Mouse (Mus musculus): Measurements from ENCODE around the gene Olfr1378. TPM values are rescaled to one million over a fixed set of nuclear protein-coding genes. Genes with fewer than 3 reads are reported as not detected.

Olfr1378 gene
- polyA plus RNA-seq, 1 experiment from 2014 or later: not detected

- Histone ChIP-seq H3K4me2 (no peak overlapping the region), H3K36me3 (no peaks in the 10 kb centered on the region), H3K27me3 (no peaks in the 10 kb centered on the region), H3K27ac (replicated peaks) (no peak overlapping the region), H3K9ac (no peak overlapping the region), H3K9me3 (no peaks in the 10 kb centered on the region), H3K4me3 (no peak overlapping the region), H3K4me1 (replicated peaks) (no peaks in the 10 kb centered on the region)
- no peak for ATAC-seq (ENCODE audit: low read depth)
- 69% methylated on average over 4 of the region's 4 CpGs for WGBS
Measured at GRCm38 (mm10) chr11:50977216-50977615, 10.9 kb downstream of the Olfr1378 start.

GRCm38 (mm10) chr11:50981667-50982066 lies 15.3 kb downstream of the Olfr1378 start, which contains the start of gene Olfr1377:
Gene Olfr1377, plus strand, starts transcription at chr11:50981967.
- H3K9me3 ChIP-seq: no peaks in the 10 kb centered on the region
- no peak within 1 kb of the TSS for H3K27ac ChIP-seq (replicated peaks)
- WGBS: 69% methylated on average over 5 of the region's 5 CpGs
- H3K36me3 ChIP-seq: no peaks in the 10 kb centered on the region
- no peak for ATAC-seq (ENCODE audit: low read depth)
- no peak within 1 kb of the TSS for H3K4me3 ChIP-seq
- H3K4me2 ChIP-seq: no peak within 1 kb of the TSS
- no peaks in the 10 kb centered on the region for H3K27me3 ChIP-seq
- no peaks in the 10 kb centered on the region for H3K4me1 ChIP-seq (replicated peaks)
- H3K9ac ChIP-seq: no peak within 1 kb of the TSS

- ATAC-seq (ENCODE audit: low read depth): no peak
- Histone ChIP-seq H3K27ac (replicated peaks) (no peak within 1 kb of the TSS), H3K4me3 (no peak within 1 kb of the TSS), H3K27me3 (no peaks in the 10 kb centered on the region), H3K36me3 (no peaks in the 10 kb centered on the region), H3K9me3 (no peaks in the 10 kb centered on the region), H3K4me2 (no peak within 1 kb of the TSS), H3K9ac (no peak within 1 kb of the TSS), H3K4me1 (replicated peaks) (no peaks in the 10 kb centered on the region)
- 86% methylated on average over 5 of the region's 5 CpGs for WGBS
Measured at GRCm38 (mm10) chr11:51003296-51003695, 37.0 kb downstream of the Olfr1378 start, which contains the start of gene Olfr51. Gene Olfr51, plus strand, starts transcription at chr11:51003596.

- no peaks in the 10 kb centered on the region for H3K36me3 ChIP-seq
- 74% methylated on average over 5 of the region's 5 CpGs for WGBS
- H3K9ac ChIP-seq: no peak overlapping the region
- ATAC-seq (ENCODE audit: low read depth): no peak
- no peaks in the 10 kb centered on the region for H3K9me3 ChIP-seq
- H3K27me3 ChIP-seq: no peaks in the 10 kb centered on the region
- H3K4me1 ChIP-seq (replicated peaks): no peaks in the 10 kb centered on the region
- no peak overlapping the region for H3K4me2 ChIP-seq
- H3K27ac ChIP-seq (replicated peaks): no peak overlapping the region
- H3K4me3 ChIP-seq: no peak overlapping the region
Measured at GRCm38 (mm10) chr11:51011821-51012220, 45.5 kb downstream of the Olfr1378 start.

GRCm38 (mm10) chr11:51013936-51014335 lies 47.6 kb downstream of the Olfr1378 start, which contains the start of gene Olfr54:
Gene Olfr54, plus strand, starts transcription at chr11:51014236.
- no peaks in the 10 kb centered on the region for H3K9me3 ChIP-seq
- no peak within 1 kb of the TSS for H3K4me2 ChIP-seq
- no peak within 1 kb of the TSS for H3K4me3 ChIP-seq
- H3K36me3 ChIP-seq: no peaks in the 10 kb centered on the region
- WGBS: 73% methylated on average over 1 of the region's 1 CpGs
- no peaks in the 10 kb centered on the region for H3K27me3 ChIP-seq
- H3K4me1 ChIP-seq (replicated peaks): no peaks in the 10 kb centered on the region
- H3K9ac ChIP-seq: no peak within 1 kb of the TSS
- H3K27ac ChIP-seq (replicated peaks): no peak within 1 kb of the TSS
- no peak for ATAC-seq (ENCODE audit: low read depth)

- ATAC-seq (ENCODE audit: low read depth): no peak
- no peaks in the 10 kb centered on the region for H3K9me3 ChIP-seq
- 58% methylated on average over 2 of the region's 2 CpGs for WGBS
- H3K27me3 ChIP-seq: no peaks in the 10 kb centered on the region
- no peak overlapping the region for H3K4me3 ChIP-seq
- no peaks in the 10 kb centered on the region for H3K4me1 ChIP-seq (replicated peaks)
- no peaks in the 10 kb centered on the region for H3K36me3 ChIP-seq
- H3K9ac ChIP-seq: no peak overlapping the region
- no peak overlapping the region for H3K27ac ChIP-seq (replicated peaks)
- H3K4me2 ChIP-seq: no peak overlapping the region
Measured at GRCm38 (mm10) chr11:51016341-51016740, 50.0 kb downstream of the Olfr1378 start.

Other genes starting within 250 kb of the Olfr1378 start
- gene Zfp354c, start 138.8 kb upstream of the Olfr1378 start, polyA plus RNA-seq (2015; fragmentation: Nextera tagmentation; extraction: Ambion mirVana): 53.0 and 55.6 TPM in 2 replicates
- 0.99 and 1.5 TPM in 2 replicates for gene Zfp879, start 125.0 kb upstream of the Olfr1378 start, polyA plus RNA-seq (2015; fragmentation: Nextera tagmentation; extraction: Ambion mirVana)
- gene Grm6, start 115.8 kb upstream of the Olfr1378 start, polyA plus RNA-seq (2015; fragmentation: Nextera tagmentation; extraction: Ambion mirVana): not detected in 2 replicates
- 11.7 and 14.1 TPM in 2 replicates for gene Zfp454, start 78.9 kb upstream of the Olfr1378 start, polyA plus RNA-seq (2015; fragmentation: Nextera tagmentation; extraction: Ambion mirVana)
- gene Zfp2, start 50.4 kb upstream of the Olfr1378 start, polyA plus RNA-seq (2015; fragmentation: Nextera tagmentation; extraction: Ambion mirVana): 38.6 and 43.2 TPM in 2 replicates
- gene Zfp354b, start 34.9 kb upstream of the Olfr1378 start, polyA plus RNA-seq (2015; fragmentation: Nextera tagmentation; extraction: Ambion mirVana): 3.2 and 4.1 TPM in 2 replicates
- gene 4933414I15Rik, start 22.8 kb upstream of the Olfr1378 start, polyA plus RNA-seq (2015; fragmentation: Nextera tagmentation; extraction: Ambion mirVana): not detected in 2 replicates
- gene Prop1, start 12.8 kb upstream of the Olfr1378 start, polyA plus RNA-seq (2015; fragmentation: Nextera tagmentation; extraction: Ambion mirVana): not detected in 2 replicates
- not detected in 2 replicates for gene Olfr1377, start 15.4 kb downstream of the Olfr1378 start, polyA plus RNA-seq (2015; fragmentation: Nextera tagmentation; extraction: Ambion mirVana)
- gene Olfr51, start 37.1 kb downstream of the Olfr1378 start, polyA plus RNA-seq (2015; fragmentation: Nextera tagmentation; extraction: Ambion mirVana): not detected in 2 replicates
- gene Olfr54, start 47.7 kb downstream of the Olfr1378 start, polyA plus RNA-seq (2015; fragmentation: Nextera tagmentation; extraction: Ambion mirVana): not detected in 2 replicates
- gene Olfr1375, start 81.6 kb downstream of the Olfr1378 start, polyA plus RNA-seq (2015; fragmentation: Nextera tagmentation; extraction: Ambion mirVana): not detected in 2 replicates
- 10.8 and 11.2 TPM in 2 replicates for gene Zfp354a, start 92.7 kb downstream of the Olfr1378 start, polyA plus RNA-seq (2015; fragmentation: Nextera tagmentation; extraction: Ambion mirVana)

Measured in neural tube, embryonic 13.5 days (tissue).